Mouse (Mus musculus): ENCODE data around the gene Sord.

The Sord gene

GRCm38 (mm10) chr2:122302574-122303241 lies 68.2 kb downstream of the Sord start:
- DNase-seq (ENCODE audit: low read depth, low spot score), result peak; percentile 29

DNA sequence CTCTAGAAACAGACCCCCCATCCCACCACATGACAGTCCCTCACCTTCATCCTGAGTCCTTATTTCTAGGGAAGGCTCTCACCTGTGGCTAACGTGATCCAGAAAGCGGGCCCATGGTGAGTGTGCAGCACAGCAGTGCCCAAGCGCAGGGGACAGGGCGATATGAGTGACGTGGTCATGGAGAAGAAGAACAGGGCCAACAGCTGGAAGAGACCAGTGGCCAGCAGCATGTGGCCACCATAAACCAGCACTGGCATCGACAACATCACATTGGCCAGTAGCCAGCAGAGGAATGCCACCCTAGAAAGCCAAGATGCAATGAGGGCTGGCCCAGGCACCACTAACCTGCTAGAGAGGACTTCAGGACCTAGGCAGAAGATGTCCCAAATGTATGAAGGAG lies 70.0 kb downstream of the Sord start:
- DNase-seq (ENCODE audit: low read depth, low spot score), result no peak

DNA sequence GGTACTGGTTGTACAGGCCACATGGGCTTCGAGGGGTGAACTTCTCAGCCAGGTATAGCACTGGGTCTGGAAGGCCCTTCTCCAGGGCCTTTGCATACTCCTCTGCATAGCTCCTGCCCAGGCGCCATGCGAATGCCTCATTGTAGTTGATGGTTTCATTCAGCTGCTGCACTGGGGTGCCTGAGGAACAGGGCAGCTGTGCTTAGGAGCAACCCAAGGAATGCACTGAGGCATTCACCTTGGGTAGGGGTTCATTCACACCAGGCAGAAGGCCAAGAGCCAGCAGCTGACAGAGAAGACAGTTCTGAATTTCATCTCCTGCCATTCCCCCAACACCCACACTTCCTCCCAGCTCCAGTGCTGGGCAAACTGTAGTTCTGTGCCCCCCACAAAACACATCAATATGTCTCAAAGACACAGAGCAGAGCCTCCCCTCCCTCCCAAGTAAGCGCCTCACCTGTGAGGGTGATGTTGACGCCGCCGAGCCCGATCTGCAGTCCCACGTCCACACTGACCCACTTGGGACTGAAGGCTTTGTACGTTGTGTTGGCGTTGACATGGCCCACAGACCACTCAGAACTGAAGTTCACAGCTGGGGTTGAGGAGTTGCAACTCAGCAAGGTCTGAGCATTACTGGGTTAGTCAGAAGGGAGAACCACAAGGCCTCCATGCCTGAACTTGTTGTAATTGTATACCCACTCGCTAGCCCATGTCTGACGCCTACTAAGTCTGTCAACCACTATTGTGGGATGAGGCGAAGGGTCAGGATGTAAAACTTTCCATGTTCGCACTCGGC lies 70.7 kb downstream of the Sord start:
- DNase-seq (ENCODE audit: low read depth, low spot score), result no peak

DNA sequence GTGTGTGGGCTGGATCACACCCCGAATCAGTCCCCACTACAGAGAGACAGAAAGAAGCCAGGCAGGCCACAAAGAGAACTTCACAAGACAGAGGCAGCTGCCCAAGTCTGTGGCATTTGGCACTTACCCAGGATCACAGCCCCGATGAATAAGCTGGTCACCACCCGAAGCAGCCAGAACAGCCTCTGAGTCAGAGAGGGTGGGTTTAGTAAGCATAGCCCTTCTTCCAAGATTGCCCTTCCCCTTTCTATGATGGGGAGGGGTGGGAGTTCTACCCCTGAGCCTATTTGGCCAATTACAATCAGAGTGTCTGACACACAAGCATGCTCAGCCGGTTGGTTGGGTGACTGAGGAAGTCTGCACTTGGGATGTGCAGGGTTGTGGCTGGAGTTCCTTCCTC lies 71.6 kb downstream of the Sord start:
- DNase-seq (ENCODE audit: low read depth, low spot score), result no peak

DNA sequence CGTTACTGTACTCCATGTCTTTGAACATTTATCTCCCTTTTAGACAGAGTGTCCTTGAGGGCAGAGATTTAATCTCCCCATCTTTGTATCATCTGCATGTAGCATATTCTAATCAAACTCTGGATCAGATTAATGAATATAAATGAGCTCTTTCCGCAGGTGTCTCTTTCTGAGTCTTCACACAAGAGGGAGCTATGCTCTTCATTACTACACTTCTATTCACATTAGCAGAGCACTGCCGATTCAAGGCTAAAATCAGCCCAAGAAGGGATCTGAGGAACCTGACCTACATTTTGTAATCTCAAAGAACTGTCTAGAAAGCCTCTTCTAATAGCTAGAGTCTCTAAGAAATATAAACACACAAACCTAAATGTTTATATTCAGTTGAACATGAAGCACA lies 75.1 kb downstream of the Sord start:
- DNase-seq (ENCODE audit: low read depth, low spot score), result no peak

- no peak for DNase-seq (ENCODE audit: low read depth, low spot score)
Observed at GRCm38 (mm10) chr2:122311561-122311960, 77.0 kb downstream of the Sord start.

DNA sequence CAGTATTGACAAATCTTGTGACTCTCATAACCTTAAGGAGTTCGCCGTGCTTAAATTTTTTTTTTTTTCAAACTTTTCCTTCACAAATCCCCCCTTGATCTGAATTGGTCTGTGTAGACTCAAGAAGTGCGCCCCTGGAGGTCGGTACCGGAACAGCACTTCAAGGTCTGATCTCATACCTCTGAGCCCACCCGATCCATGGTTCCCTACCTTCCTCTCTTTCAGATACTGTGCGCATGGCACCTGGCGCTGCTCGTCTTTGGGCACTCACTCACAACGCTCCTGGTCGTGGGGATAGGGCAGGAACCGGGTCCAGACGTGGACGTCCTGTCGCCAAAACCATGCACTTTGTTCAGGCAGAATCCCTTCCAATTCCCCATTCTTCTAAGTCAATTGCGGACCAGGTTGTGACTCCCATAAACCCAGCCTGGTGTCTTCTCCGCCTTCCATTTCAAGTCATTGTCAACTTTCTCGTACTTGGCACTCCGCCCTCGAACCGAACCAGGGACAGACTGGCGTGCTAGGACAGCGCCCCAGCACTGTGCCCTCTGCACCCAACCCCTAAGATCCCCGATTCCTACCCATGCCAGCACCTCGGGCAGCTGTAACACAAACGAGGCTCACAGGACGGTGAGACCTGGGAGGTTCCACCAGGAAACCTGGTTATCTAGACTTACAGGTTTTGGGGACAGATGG lies 78.3 kb downstream of the Sord start:
- DNase-seq (ENCODE audit: low read depth, low spot score), result peak; percentile 20

DNA sequence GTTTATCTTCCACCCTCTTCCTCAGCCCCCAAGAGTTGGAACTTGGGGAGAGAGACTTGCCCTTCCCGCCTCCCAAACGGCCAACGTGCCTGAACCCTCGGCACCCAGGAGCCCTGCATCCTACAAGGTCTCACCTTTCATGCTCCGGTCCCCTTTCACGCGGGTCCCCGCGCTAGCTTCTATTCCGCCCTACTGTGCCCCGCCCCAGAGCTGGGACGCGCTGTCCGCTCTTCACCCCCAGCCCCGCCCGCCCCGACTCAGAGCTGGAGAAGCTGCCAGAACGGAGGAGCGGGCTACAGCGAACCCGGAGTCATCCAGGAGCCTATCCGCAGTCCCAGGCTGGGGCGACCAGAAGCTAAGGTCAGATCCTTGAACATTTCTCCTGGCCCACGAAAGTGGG lies 79.0 kb downstream of the Sord start, which contains the start of gene Duoxa1:
TSS of gene Duoxa1 (minus strand) at position 195 of the 400 bp plus-strand sequence.
- DNase-seq (ENCODE audit: low read depth, low spot score), result no peak
